Mouse (Mus musculus): ENCODE data around the gene Crip1. TPM values are rescaled to one million over a fixed set of nuclear protein-coding genes. Genes with fewer than 3 reads are reported as not detected.
A peak's percentile ranks its signal among the peaks of the same experiment; 100 is the strongest.

Crip1 gene
- polyA plus RNA-seq, 1 experiment from 2014 or later, result 865 TPM

DNA sequence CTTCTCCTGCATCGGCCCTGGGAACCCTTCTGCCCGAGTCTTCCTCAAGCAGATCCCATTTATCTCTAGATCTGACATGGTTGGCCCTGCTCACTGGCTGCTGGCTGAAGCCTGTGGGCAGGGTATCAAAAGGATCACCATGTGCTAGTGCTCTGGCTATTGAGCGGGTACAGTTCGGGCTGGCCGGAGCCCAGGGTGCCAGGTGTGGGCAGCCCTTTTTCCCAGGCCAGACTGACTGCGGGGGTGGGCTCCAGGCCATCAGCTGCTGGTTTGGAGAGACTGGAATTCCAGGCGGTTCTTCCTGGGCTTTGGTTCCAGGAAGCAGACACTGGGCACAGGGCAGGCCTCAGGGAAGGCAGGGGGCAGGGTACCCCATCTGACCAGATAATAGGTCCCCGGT is 1.4 kb downstream of the Crip1 start:
- peak overlapping the region; percentile 79 for H3K27ac ChIP-seq (replicated peaks)
- TF ChIP-seq CTCF (IDR thresholded peaks at IDR 0.05; ENCODE audit: low read depth) (no peak), EP300 (optimal IDR thresholded peaks at IDR 0.05) (no peak)
- H3K9me3 ChIP-seq (ENCODE audit: control insufficient read depth, low read length), result no peaks in the 10 kb centered on the region
- no peak overlapping the region for H3K4me2 ChIP-seq (replicated peaks; ENCODE audit: low read depth)
- no peak overlapping the region for H3K4me3 ChIP-seq (ENCODE audit: low read depth, low read length)
- no peaks in the 10 kb centered on the region for H3K27me3 ChIP-seq (ENCODE audit: control insufficient read depth, insufficient read depth, low read length)
- ATAC-seq (ENCODE audit: low FRiP score, low TSS enrichment) (no peak), DNase-seq (ENCODE audit: low spot score) (no peak)
- WGBS, result 75% methylated on average over 8 of the region's 8 CpGs
- H3K36me3 ChIP-seq (ENCODE audit: control insufficient read depth, insufficient read depth, low read length), result no peaks in the 10 kb centered on the region
- H3K4me1 ChIP-seq (replicated peaks; ENCODE audit: control insufficient read depth, insufficient read depth), result peaks cover 15% of the 10 kb centered on the region
- H3K9ac ChIP-seq (ENCODE audit: low read length), result no peak overlapping the region

- no peak overlapping the region for H3K9ac ChIP-seq (ENCODE audit: low read length)
- H3K27me3 ChIP-seq (ENCODE audit: control insufficient read depth, insufficient read depth, low read length), result no peaks in the 10 kb centered on the region
- peaks cover 15% of the 10 kb centered on the region for H3K4me1 ChIP-seq (replicated peaks; ENCODE audit: control insufficient read depth, insufficient read depth)
- no peak overlapping the region for H3K4me3 ChIP-seq (ENCODE audit: low read depth, low read length)
- 43% methylated on average over 16 of the region's 16 CpGs for WGBS
- no peaks in the 10 kb centered on the region for H3K9me3 ChIP-seq (ENCODE audit: control insufficient read depth, low read length)
- H3K4me2 ChIP-seq (replicated peaks; ENCODE audit: low read depth), result no peak overlapping the region
- ATAC-seq (ENCODE audit: low FRiP score, low TSS enrichment) (peak; percentile 6), DNase-seq (ENCODE audit: low spot score) (peak; percentile 76)
- H3K27ac ChIP-seq (replicated peaks), result peak overlapping the region; percentile 18; the same call in 1 of the 2 replicates
- TF ChIP-seq EP300 (optimal IDR thresholded peaks at IDR 0.05) (no peak), CTCF (IDR thresholded peaks at IDR 0.05; ENCODE audit: low read depth) (peak; percentile 65)
- H3K36me3 ChIP-seq (ENCODE audit: control insufficient read depth, insufficient read depth, low read length), result no peaks in the 10 kb centered on the region
Observed at GRCm38 (mm10) chr12:113148381-113149035, 2.4 kb downstream of the Crip1 start.

GRCm38 (mm10) chr12:113149341-113149740 is 3.2 kb downstream of the Crip1 start:
- H3K9ac ChIP-seq (ENCODE audit: low read length), result no peak overlapping the region
- H3K27me3 ChIP-seq (ENCODE audit: control insufficient read depth, insufficient read depth, low read length), result no peaks in the 10 kb centered on the region
- no peak for DNase-seq (ENCODE audit: low spot score)
- H3K27ac ChIP-seq (replicated peaks), result no peak overlapping the region
- 73% methylated on average over 4 of the region's 4 CpGs for WGBS
- TF ChIP-seq CTCF (IDR thresholded peaks at IDR 0.05; ENCODE audit: low read depth) (no peak), EP300 (optimal IDR thresholded peaks at IDR 0.05) (no peak)
- H3K4me1 ChIP-seq (replicated peaks; ENCODE audit: control insufficient read depth, insufficient read depth), result peaks cover 15% of the 10 kb centered on the region
- no peak overlapping the region for H3K4me2 ChIP-seq (replicated peaks; ENCODE audit: low read depth)
- no peaks in the 10 kb centered on the region for H3K36me3 ChIP-seq (ENCODE audit: control insufficient read depth, insufficient read depth, low read length)
- ATAC-seq (ENCODE audit: low FRiP score, low TSS enrichment), result no peak
- no peak overlapping the region for H3K4me3 ChIP-seq (ENCODE audit: low read depth, low read length)
- no peaks in the 10 kb centered on the region for H3K9me3 ChIP-seq (ENCODE audit: control insufficient read depth, low read length)

- no peak overlapping the region for H3K4me2 ChIP-seq (replicated peaks; ENCODE audit: low read depth)
- no peak overlapping the region for H3K4me3 ChIP-seq (ENCODE audit: low read depth, low read length)
- H3K9ac ChIP-seq (ENCODE audit: low read length), result no peak overlapping the region
- no peak for TF ChIP-seq CTCF (IDR thresholded peaks at IDR 0.05; ENCODE audit: low read depth)
- TF ChIP-seq EP300 (optimal IDR thresholded peaks at IDR 0.05), result no peak
- H3K9me3 ChIP-seq (ENCODE audit: control insufficient read depth, low read length), result no peaks in the 10 kb centered on the region
- no peak overlapping the region for H3K27ac ChIP-seq (replicated peaks)
- ATAC-seq (ENCODE audit: low FRiP score, low TSS enrichment) (no peak), DNase-seq (ENCODE audit: low spot score) (no peak)
- 74% methylated on average over 3 of the region's 3 CpGs for WGBS
- H3K4me1 ChIP-seq (replicated peaks; ENCODE audit: control insufficient read depth, insufficient read depth), result peaks cover 15% of the 10 kb centered on the region
- no peaks in the 10 kb centered on the region for H3K27me3 ChIP-seq (ENCODE audit: control insufficient read depth, insufficient read depth, low read length)
- H3K36me3 ChIP-seq (ENCODE audit: control insufficient read depth, insufficient read depth, low read length), result no peaks in the 10 kb centered on the region
Observed at GRCm38 (mm10) chr12:113149896-113150295, 3.8 kb downstream of the Crip1 start.

DNA sequence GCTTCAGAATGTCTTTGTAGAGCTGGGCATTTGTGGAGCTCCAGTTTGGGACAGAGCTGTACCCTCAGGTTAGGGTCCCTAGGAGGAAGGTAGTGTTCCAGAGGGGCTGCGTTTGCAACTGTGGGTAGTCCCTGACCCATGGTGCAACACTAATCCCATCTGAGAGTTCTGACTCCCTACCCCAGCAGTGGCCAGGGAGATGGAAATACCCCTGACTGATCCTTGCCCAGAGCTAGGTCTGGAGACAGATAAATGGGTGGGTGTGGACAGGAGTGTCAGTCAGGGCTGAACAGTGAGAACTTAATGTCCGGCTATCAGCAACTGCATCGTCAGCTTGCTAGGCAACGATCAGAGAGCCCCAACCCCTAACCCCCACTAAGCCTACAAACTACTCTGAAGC is 4.5 kb downstream of the Crip1 start:
- Histone ChIP-seq H3K36me3 (ENCODE audit: control insufficient read depth, insufficient read depth, low read length) (no peaks in the 10 kb centered on the region), H3K4me1 (replicated peaks; ENCODE audit: control insufficient read depth, insufficient read depth) (peaks cover 19% of the 10 kb centered on the region), H3K9me3 (ENCODE audit: control insufficient read depth, low read length) (no peaks in the 10 kb centered on the region), H3K27ac (replicated peaks) (no peak overlapping the region), H3K4me2 (replicated peaks; ENCODE audit: low read depth) (no peak overlapping the region), H3K9ac (ENCODE audit: low read length) (no peak overlapping the region), H3K4me3 (ENCODE audit: low read depth, low read length) (no peak overlapping the region), H3K27me3 (ENCODE audit: control insufficient read depth, insufficient read depth, low read length) (no peaks in the 10 kb centered on the region)
- ATAC-seq (ENCODE audit: low FRiP score, low TSS enrichment) (no peak), DNase-seq (ENCODE audit: low spot score) (no peak)
- WGBS, result 68% methylated on average over 4 of the region's 4 CpGs
- TF ChIP-seq CTCF (IDR thresholded peaks at IDR 0.05; ENCODE audit: low read depth), result no peak
- no peak for TF ChIP-seq EP300 (optimal IDR thresholded peaks at IDR 0.05)

- H3K27ac ChIP-seq (replicated peaks), result no peak overlapping the region
- 59% methylated on average over 8 of the region's 8 CpGs for WGBS
- no peak for ATAC-seq (ENCODE audit: low FRiP score, low TSS enrichment)
- no peaks in the 10 kb centered on the region for H3K27me3 ChIP-seq (ENCODE audit: control insufficient read depth, insufficient read depth, low read length)
- peaks cover 19% of the 10 kb centered on the region for H3K4me1 ChIP-seq (replicated peaks; ENCODE audit: control insufficient read depth, insufficient read depth)
- H3K9ac ChIP-seq (ENCODE audit: low read length), result no peak overlapping the region
- TF ChIP-seq CTCF (IDR thresholded peaks at IDR 0.05; ENCODE audit: low read depth) (no peak), EP300 (optimal IDR thresholded peaks at IDR 0.05) (no peak)
- H3K9me3 ChIP-seq (ENCODE audit: control insufficient read depth, low read length), result no peaks in the 10 kb centered on the region
- no peak for DNase-seq (ENCODE audit: low spot score)
- peak overlapping the region; percentile 81; the same call in 1 of the 2 replicates for H3K4me2 ChIP-seq (replicated peaks; ENCODE audit: low read depth)
- H3K36me3 ChIP-seq (ENCODE audit: control insufficient read depth, insufficient read depth, low read length), result no peaks in the 10 kb centered on the region
- no peak overlapping the region for H3K4me3 ChIP-seq (ENCODE audit: low read depth, low read length)
Observed at GRCm38 (mm10) chr12:113151046-113151445, 4.9 kb downstream of the Crip1 start.

Measured in stomach, postnatal 0 days (tissue).